Mouse (Mus musculus) embryonic facial prominence, embryonic 14.5 days (tissue): Measurements from ENCODE around the gene Hap1. TPM values are rescaled to one million over a fixed set of nuclear protein-coding genes. Genes with fewer than 3 reads are reported as not detected.
"Not testable (repeated sequence)": the region's sequence is repeated elsewhere in the genome, so short reads cannot be mapped to it uniquely, and the experiment has no call there.

Source experiments
- ATAC-seq: fragments of 200-750 bp; cut with Nextera tagmentation; 2 replicates; pipeline ENCODE4 v1.8.0; 2017; ENCODE audit warnings: low read depth, moderate number of reproducible peaks, moderate TSS enrichment
- DNase-seq: peaks from one replicate; pipeline ENCODE4 v3.0.0-alpha.2; 2015; ENCODE audit warnings: low spot score
- H3K27ac ChIP-seq: fragments of 300-500 bp; sonication (generic); replicated peaks from 2 replicates; pipeline ENCODE4 v1.5.1; 2014; ENCODE audit warnings: low read depth, mild to moderate bottlenecking, low read length, moderate library complexity
- H3K27me3 ChIP-seq: fragments of 300-500 bp; sonication (generic); replicated peaks from 2 replicates; pipeline ENCODE4 v1.6.1; 2014; ENCODE audit warnings: low read length; ENCODE audit not compliant: control insufficient read depth, insufficient read depth
- H3K36me3 ChIP-seq: fragments of 300-500 bp; sonication (generic); 2 replicates; pipeline ENCODE4 v1.6.1; 2014; ENCODE audit warnings: low read length, mixed read lengths; ENCODE audit not compliant: control insufficient read depth, insufficient read depth
- H3K4me1 ChIP-seq: fragments of 300-500 bp; sonication (generic); 2 replicates; pipeline ENCODE4 v1.6.1; 2014; ENCODE audit warnings: antibody characterized with exemption, low read length; ENCODE audit not compliant: control insufficient read depth, insufficient read depth
- H3K4me2 ChIP-seq: fragments of 300-500 bp; sonication (generic); 2 replicates; pipeline ENCODE4 v1.6.1; 2014; ENCODE audit warnings: low read depth, mild to moderate bottlenecking, low read length, moderate library complexity, mixed read lengths
- H3K4me3 ChIP-seq: fragments of 300-500 bp; sonication (generic); 2 replicates; pipeline ENCODE4 v1.5.1; 2014; ENCODE audit warnings: low read depth, mild to moderate bottlenecking, low read length
- H3K9ac ChIP-seq: fragments of 300-500 bp; sonication (generic); 2 replicates; pipeline ENCODE4 v1.6.1; 2014; ENCODE audit warnings: low read depth, mild to moderate bottlenecking, low read length, moderate library complexity, mixed read lengths
- H3K9me3 ChIP-seq: fragments of 300-500 bp; sonication (generic); 2 replicates; pipeline ENCODE4 v1.6.1; 2016; ENCODE audit warnings: low read length; ENCODE audit not compliant: control insufficient read depth
- WGBS: fragments of 180-500 bp; shearing (Covaris S2); extraction: QIAGEN DNeasy Blood & Tissue Kit; methylation state at CpG from one replicate; pipeline ENCODE4 v1.1.7; 2014; 5-methylcytosine and 5-hydroxymethylcytosine counted together
- polyA plus RNA-seq: library from polyadenylated mRNA; unstranded; fragments of >200 nt; fragmentation: Nextera tagmentation; extraction: Ambion mirVana; gene quantifications from 2 replicates; pipeline ENCODE4 v1.2.1, GENCODE M21; 2014

Gene Hap1
- polyA plus RNA-seq, 1 experiment from 2014 or later = 3.2 TPM

DNA sequence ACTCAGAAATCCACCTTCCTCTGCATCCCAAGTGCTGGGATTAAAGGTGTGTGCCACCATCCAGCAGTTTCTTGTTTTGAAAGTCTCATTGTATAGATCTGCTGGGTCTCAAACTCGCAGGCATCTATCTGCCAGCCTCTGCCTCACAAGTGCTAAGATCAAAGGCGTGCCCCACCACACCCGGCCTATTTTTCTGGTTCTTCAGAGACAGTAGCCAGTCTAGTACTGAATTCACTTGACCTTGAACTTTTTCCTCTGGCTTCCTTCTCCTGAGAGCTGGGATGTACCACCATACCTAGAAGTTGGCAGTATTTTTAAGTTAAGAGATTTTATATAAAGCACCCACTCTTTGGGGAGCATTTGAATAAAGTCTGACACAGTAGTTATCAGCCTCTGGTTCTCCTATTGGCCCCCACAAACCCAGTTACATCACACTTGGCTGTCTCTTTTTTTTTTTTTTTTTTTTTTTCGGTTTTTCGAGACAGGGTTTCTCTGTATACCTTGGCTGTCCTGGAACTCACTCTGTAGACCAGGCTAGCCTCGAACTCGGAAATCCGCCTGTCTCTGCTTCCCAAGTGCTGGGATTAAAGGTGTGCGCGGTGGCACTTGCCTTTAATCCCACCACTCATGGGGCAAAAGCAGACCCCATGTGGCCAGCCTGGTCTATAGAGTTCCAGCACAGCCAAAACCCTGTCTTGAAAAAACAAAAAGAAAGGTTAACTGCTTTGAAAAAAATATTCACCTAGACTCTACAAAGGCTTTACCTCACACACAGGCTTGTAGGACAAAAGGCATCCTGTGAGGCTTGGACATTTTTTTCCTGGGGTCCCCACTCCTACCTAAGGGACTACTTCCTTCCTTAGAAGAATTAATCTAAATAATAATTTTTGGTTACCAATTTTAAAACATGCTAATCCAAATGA lies 37.1 kb downstream of the Hap1 start:
- WGBS = 88% methylated on average over 10 of the region's 10 CpGs
- ATAC-seq = no peak
- DNase-seq = no peak
- H3K4me2 ChIP-seq = peak overlapping the region; percentile 69
- H3K4me1 ChIP-seq = no peaks in the 10 kb centered on the region
- peak overlapping the region; percentile 63; the same call in 1 of the 2 replicates for H3K27ac ChIP-seq
- no peaks in the 10 kb centered on the region for H3K27me3 ChIP-seq
- peak overlapping the region; percentile 85 for H3K4me3 ChIP-seq
- no peak overlapping the region for H3K9ac ChIP-seq
- no peaks in the 10 kb centered on the region for H3K9me3 ChIP-seq
- peaks cover 23% of the 10 kb centered on the region for H3K36me3 ChIP-seq

DNA sequence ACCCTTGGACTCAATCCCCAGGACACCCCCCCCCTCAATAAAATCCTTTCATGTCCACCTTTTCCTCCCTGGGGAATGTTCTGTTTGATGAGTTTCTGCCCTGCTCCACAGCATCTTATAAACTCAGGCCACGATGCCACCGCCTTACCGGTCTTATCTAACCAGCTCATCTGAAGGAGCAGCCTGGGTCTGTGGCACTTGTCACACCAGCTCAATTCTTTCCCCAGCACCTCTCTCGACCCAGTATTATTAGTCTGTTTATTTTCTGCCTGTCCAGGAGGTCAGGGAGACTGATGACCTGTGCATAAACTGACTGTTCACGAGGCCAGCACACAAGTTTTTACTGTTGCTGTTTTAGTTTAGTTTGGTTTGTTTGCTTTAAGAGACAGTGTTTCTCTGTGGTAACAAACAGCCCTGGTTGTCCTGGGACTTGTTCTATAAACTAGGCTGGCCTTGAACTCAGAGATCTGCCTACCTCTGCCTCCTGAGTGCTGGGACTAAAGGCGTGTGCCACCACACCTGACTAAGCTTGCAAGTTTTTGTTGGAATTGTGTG lies 38.0 kb downstream of the Hap1 start:
- ATAC-seq = no peak
- H3K4me3 ChIP-seq = no peak overlapping the region
- H3K27ac ChIP-seq = no peak overlapping the region
- H3K36me3 ChIP-seq = peaks cover 22% of the 10 kb centered on the region
- H3K4me2 ChIP-seq = no peak overlapping the region
- no peaks in the 10 kb centered on the region for H3K4me1 ChIP-seq
- H3K27me3 ChIP-seq = no peaks in the 10 kb centered on the region
- H3K9ac ChIP-seq = no peak overlapping the region
- 70% methylated on average over 6 of the region's 6 CpGs for WGBS
- DNase-seq = no peak
- no peaks in the 10 kb centered on the region for H3K9me3 ChIP-seq

DNA sequence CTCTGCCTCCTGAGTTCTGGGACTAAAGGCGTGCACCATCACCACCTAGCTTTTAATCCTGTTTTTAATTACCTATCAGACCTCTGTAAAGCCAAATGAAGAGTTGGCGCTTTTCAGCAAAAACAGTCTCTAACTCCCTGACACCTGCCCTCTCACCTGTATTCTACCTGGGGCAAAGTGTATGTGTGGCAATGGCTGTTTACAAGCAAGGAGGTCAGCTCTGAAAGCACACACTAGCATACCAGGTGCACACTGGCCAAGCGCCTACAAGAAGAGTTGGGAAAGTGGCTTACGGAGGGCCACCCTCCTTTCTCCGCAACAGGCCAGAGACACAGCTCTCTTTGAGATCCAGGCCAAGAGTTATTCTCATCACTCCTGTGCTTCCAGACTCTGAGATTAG lies 40.5 kb downstream of the Hap1 start:
- WGBS = 88% methylated on average over 5 of the region's 5 CpGs
- H3K4me2 ChIP-seq = no peak overlapping the region

DNA sequence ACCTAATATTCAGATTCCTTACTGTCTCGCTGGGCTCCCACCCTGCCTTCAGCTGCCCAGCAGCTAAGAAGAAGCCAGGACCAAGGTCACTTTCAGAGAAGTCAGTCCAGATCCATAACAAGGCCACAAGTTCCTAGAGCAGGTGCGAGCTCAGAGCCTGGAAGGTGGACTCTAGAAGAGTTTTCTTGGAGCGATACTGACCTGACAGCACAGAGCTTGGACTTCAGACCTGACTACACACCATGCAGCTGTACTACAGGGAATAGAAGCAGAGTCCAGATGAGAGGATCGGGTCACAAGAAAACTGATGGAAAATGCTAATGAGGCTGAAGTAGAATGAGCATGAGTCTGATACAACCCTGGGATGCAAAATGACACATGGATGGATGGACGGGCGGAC lies 42.5 kb downstream of the Hap1 start:
- 88% methylated on average over 6 of the region's 6 CpGs for WGBS
- Histone ChIP-seq H3K4me3 (no peak overlapping the region), H3K4me1 (no peaks in the 10 kb centered on the region), H3K9ac (no peak overlapping the region), H3K9me3 (no peaks in the 10 kb centered on the region), H3K4me2 (no peak overlapping the region), H3K27ac (no peak overlapping the region), H3K27me3 (no peaks in the 10 kb centered on the region), H3K36me3 (no peaks in the 10 kb centered on the region)
- no peak for ATAC-seq
- DNase-seq = no peak

More for the DNA sequence above, 40.5 kb downstream of the Hap1 start:
- ATAC-seq (no peak), DNase-seq (no peak)
- no peak overlapping the region for H3K27ac ChIP-seq
- H3K9me3 ChIP-seq = no peaks in the 10 kb centered on the region
- H3K36me3 ChIP-seq = no peaks in the 10 kb centered on the region
- H3K9ac ChIP-seq = no peak overlapping the region
- H3K4me3 ChIP-seq = no peak overlapping the region
- H3K27me3 ChIP-seq = no peaks in the 10 kb centered on the region
- no peaks in the 10 kb centered on the region for H3K4me1 ChIP-seq

DNA sequence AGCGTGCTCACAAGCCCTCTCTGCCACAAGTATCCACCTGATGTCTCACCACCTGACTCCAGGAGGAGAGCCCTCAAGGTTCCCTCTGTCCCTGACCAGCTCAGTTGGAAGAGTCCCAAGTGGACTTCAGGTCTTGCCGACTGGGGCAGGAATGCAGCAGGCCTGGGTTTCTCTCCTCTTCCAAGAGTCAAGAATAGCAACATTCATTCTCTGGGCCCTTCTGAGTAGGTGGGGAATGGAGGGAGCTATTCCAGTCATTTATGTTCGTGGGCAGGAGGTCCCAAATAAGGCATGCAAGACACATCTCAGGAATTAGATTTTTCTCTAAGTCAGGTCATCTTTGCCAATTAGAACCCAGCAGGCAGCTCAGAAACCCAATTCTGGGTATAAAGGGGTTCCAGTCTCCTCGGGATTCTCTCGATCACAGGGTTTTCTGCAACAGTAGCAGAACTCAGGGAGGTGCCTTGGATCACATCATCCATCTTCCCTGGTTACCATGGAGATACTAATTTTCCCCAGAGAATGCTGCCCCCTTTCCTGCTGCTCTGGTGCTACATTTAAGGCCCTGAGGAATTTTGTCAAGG lies 43.7 kb downstream of the Hap1 start:
- 39% methylated on average over 5 of the region's 5 CpGs for WGBS
- DNase-seq = no peak
- Histone ChIP-seq H3K4me2 (no peak overlapping the region), H3K27ac (no peak overlapping the region), H3K9ac (no peak overlapping the region), H3K4me1 (no peaks in the 10 kb centered on the region), H3K27me3 (no peaks in the 10 kb centered on the region), H3K9me3 (no peaks in the 10 kb centered on the region), H3K4me3 (no peak overlapping the region), H3K36me3 (no peaks in the 10 kb centered on the region)
- no peak for ATAC-seq

DNA sequence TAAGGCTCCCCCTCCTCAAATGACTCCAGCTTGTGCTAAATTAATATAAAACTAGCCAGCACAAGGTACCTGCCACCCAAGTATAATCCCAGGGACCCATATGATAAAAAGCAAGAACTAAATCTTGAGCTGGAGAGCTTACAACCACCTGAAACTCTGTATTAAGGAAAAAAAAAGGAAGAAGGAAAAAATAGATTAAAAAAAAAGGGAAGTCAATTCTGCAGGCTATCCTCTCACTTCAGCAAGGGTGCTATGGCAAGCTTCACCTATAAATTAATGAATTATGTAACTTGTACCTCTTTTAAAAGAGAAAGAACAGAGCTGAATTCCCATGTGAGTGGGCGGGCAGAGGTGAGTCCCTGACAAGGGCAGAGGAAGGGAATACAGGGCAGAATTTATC lies 44.3 kb downstream of the Hap1 start:
- 78% methylated on average over 1 of the region's 1 CpGs for WGBS
- H3K36me3 ChIP-seq = no peaks in the 10 kb centered on the region
- no peak overlapping the region for H3K27ac ChIP-seq
- no peak overlapping the region for H3K4me3 ChIP-seq
- H3K4me2 ChIP-seq = no peak overlapping the region
- H3K27me3 ChIP-seq = no peaks in the 10 kb centered on the region
- no peak overlapping the region for H3K9ac ChIP-seq
- DNase-seq (no peak), ATAC-seq (no peak)
- no peaks in the 10 kb centered on the region for H3K9me3 ChIP-seq
- H3K4me1 ChIP-seq = no peaks in the 10 kb centered on the region

DNA sequence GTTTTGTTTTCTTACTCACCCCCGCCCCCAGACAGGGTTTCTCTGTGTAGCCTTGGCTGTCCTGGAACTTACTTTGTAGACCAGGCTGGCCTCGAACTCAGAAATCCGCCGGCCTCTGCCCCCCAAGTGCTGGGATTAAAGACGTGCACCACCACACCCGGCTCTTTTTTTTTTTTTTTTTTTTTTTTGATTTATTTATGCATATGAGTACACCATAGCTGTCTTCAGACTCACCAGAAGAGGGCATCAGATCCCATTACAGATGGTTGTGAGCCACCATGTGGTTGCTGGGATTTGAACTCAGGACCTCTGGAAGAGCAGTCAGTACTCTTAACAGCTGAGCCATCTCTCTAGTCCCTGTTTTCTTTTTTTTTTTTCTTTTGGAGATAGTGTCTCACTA lies 47.3 kb downstream of the Hap1 start:
- not testable (repeated sequence) for ATAC-seq, H3K4me3 ChIP-seq, H3K9me3 ChIP-seq, H3K27me3 ChIP-seq, H3K36me3 ChIP-seq, H3K9ac ChIP-seq, H3K4me1 ChIP-seq, H3K27ac ChIP-seq, DNase-seq, H3K4me2 ChIP-seq
- WGBS = 94% methylated on average over 6 of the region's 6 CpGs

DNA sequence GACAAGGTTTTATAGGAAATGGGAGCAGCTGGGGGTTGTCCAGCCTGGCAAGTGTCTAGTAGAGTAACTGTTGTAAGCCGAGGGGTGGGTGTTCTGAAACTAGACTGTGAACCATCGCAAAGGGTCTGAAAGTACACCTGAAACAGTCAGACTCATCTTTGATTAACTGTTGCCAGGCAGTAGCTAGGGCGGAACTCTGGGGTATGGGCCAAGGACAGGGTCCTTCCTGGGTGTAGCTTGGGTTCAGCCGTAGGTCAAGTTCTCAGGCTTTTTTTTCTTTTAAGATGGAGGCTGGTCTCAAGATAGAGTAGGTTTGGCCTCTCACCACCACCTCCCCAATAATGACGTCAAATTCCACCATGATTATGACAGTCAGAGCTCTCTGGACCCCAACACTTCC lies 48.0 kb downstream of the Hap1 start:
- H3K4me1 ChIP-seq = no peaks in the 10 kb centered on the region

More for the DNA sequence above, 48.0 kb downstream of the Hap1 start:
- no peaks in the 10 kb centered on the region for H3K36me3 ChIP-seq
- H3K4me3 ChIP-seq = no peak overlapping the region
- no peaks in the 10 kb centered on the region for H3K27me3 ChIP-seq
- ATAC-seq (no peak), DNase-seq (no peak)
- no peak overlapping the region for H3K4me2 ChIP-seq
- 85% methylated on average over 5 of the region's 5 CpGs for WGBS
- H3K27ac ChIP-seq = no peak overlapping the region
- H3K9me3 ChIP-seq = no peaks in the 10 kb centered on the region
- H3K9ac ChIP-seq = no peak overlapping the region
